Mouse (Mus musculus): ENCODE measurements around the gene Miip. TPM values are rescaled to one million over a fixed set of nuclear protein-coding genes. Genes with fewer than 3 reads are reported as not detected.

The Miip gene
- polyA plus RNA-seq, 1 experiment from 2014 or later = 37.4 TPM

- peaks cover 4% of the 10 kb centered on the region; the same call in 1 of the 2 replicates for H3K4me1 ChIP-seq (ENCODE audit: control insufficient read depth, insufficient read depth, low read length)
- no peak overlapping the region for H3K4me3 ChIP-seq (replicated peaks; ENCODE audit: low read length)
- H3K9ac ChIP-seq (ENCODE audit: low read length) = no peak overlapping the region
- H3K9me3 ChIP-seq (replicated peaks; ENCODE audit: control insufficient read depth, low read length) = no peaks in the 10 kb centered on the region
- ATAC-seq (ENCODE audit: insufficient read depth, low FRiP score) = no peak
- no peak overlapping the region for H3K4me2 ChIP-seq (ENCODE audit: low read depth, low read length)
- no peaks in the 10 kb centered on the region for H3K27me3 ChIP-seq (ENCODE audit: control insufficient read depth, insufficient read depth, low read length)
- WGBS = 87% methylated on average over 3 of the region's 3 CpGs
- H3K27ac ChIP-seq (ENCODE audit: low read length) = no peak overlapping the region
- H3K36me3 ChIP-seq (ENCODE audit: control insufficient read depth, insufficient read depth, low read length) = peaks cover 7% of the 10 kb centered on the region; the same call in 1 of the 2 replicates
These were observed 28.7 kb upstream of the Miip start for GRCm38 (mm10) chr4:147897348-147897747.

GRCm38 (mm10) chr4:147896411-147896810, 27.8 kb upstream of the Miip start:
- H3K4me2 ChIP-seq (ENCODE audit: low read depth, low read length) = no peak overlapping the region
- H3K36me3 ChIP-seq (ENCODE audit: control insufficient read depth, insufficient read depth, low read length) = peaks cover 11% of the 10 kb centered on the region
- ATAC-seq (ENCODE audit: insufficient read depth, low FRiP score) = no peak
- H3K27me3 ChIP-seq (ENCODE audit: control insufficient read depth, insufficient read depth, low read length) = no peaks in the 10 kb centered on the region
- H3K27ac ChIP-seq (ENCODE audit: low read length) = no peak overlapping the region
- WGBS = 47% methylated on average over 1 of the region's 1 CpGs
- no peak overlapping the region for H3K4me3 ChIP-seq (replicated peaks; ENCODE audit: low read length)
- no peak overlapping the region for H3K9ac ChIP-seq (ENCODE audit: low read length)
- peaks cover 4% of the 10 kb centered on the region; the same call in 1 of the 2 replicates for H3K4me1 ChIP-seq (ENCODE audit: control insufficient read depth, insufficient read depth, low read length)
- H3K9me3 ChIP-seq (replicated peaks; ENCODE audit: control insufficient read depth, low read length) = no peaks in the 10 kb centered on the region

GRCm38 (mm10) chr4:147895815-147896330, 27.3 kb upstream of the Miip start:
- H3K36me3 ChIP-seq (ENCODE audit: control insufficient read depth, insufficient read depth, low read length) = peaks cover 11% of the 10 kb centered on the region
- no peaks in the 10 kb centered on the region for H3K27me3 ChIP-seq (ENCODE audit: control insufficient read depth, insufficient read depth, low read length)
- WGBS = 91% methylated on average over 4 of the region's 4 CpGs
- no peaks in the 10 kb centered on the region for H3K9me3 ChIP-seq (replicated peaks; ENCODE audit: control insufficient read depth, low read length)
- H3K4me3 ChIP-seq (replicated peaks; ENCODE audit: low read length) = no peak overlapping the region
- H3K9ac ChIP-seq (ENCODE audit: low read length) = no peak overlapping the region
- H3K27ac ChIP-seq (ENCODE audit: low read length) = no peak overlapping the region
- no peak for ATAC-seq (ENCODE audit: insufficient read depth, low FRiP score)
- H3K4me1 ChIP-seq (ENCODE audit: control insufficient read depth, insufficient read depth, low read length) = peaks cover 2% of the 10 kb centered on the region; the same call in 1 of the 2 replicates
- H3K4me2 ChIP-seq (ENCODE audit: low read depth, low read length) = no peak overlapping the region

- 79% methylated on average over 6 of the region's 6 CpGs for WGBS
These were observed 21.7 kb upstream of the Miip start for GRCm38 (mm10) chr4:147890341-147890740.

GRCm38 (mm10) chr4:147888237-147888636, 19.6 kb upstream of the Miip start:
- H3K27me3 ChIP-seq (ENCODE audit: control insufficient read depth, insufficient read depth, low read length) = no peaks in the 10 kb centered on the region
- H3K9me3 ChIP-seq (replicated peaks; ENCODE audit: control insufficient read depth, low read length) = no peaks in the 10 kb centered on the region
- WGBS = 87% methylated on average over 4 of the region's 4 CpGs
- no peak overlapping the region for H3K9ac ChIP-seq (ENCODE audit: low read length)
- no peak overlapping the region for H3K4me2 ChIP-seq (ENCODE audit: low read depth, low read length)
- no peak for ATAC-seq (ENCODE audit: insufficient read depth, low FRiP score)
- H3K4me3 ChIP-seq (replicated peaks; ENCODE audit: low read length) = no peak overlapping the region
- H3K4me1 ChIP-seq (ENCODE audit: control insufficient read depth, insufficient read depth, low read length) = no peaks in the 10 kb centered on the region
- H3K27ac ChIP-seq (ENCODE audit: low read length) = no peak overlapping the region
- H3K36me3 ChIP-seq (ENCODE audit: control insufficient read depth, insufficient read depth, low read length) = peaks cover 40% of the 10 kb centered on the region

More at GRCm38 (mm10) chr4:147890341-147890740, 21.7 kb upstream of the Miip start:
- ATAC-seq (ENCODE audit: insufficient read depth, low FRiP score) = no peak
- H3K4me2 ChIP-seq (ENCODE audit: low read depth, low read length) = no peak overlapping the region
- peaks cover 33% of the 10 kb centered on the region for H3K36me3 ChIP-seq (ENCODE audit: control insufficient read depth, insufficient read depth, low read length)
- no peak overlapping the region for H3K9ac ChIP-seq (ENCODE audit: low read length)
- H3K27ac ChIP-seq (ENCODE audit: low read length) = no peak overlapping the region
- no peak overlapping the region for H3K4me3 ChIP-seq (replicated peaks; ENCODE audit: low read length)
- no peaks in the 10 kb centered on the region for H3K4me1 ChIP-seq (ENCODE audit: control insufficient read depth, insufficient read depth, low read length)
- no peaks in the 10 kb centered on the region for H3K9me3 ChIP-seq (replicated peaks; ENCODE audit: control insufficient read depth, low read length)
- H3K27me3 ChIP-seq (ENCODE audit: control insufficient read depth, insufficient read depth, low read length) = no peaks in the 10 kb centered on the region

GRCm38 (mm10) chr4:147887277-147887676, 18.7 kb upstream of the Miip start:
- no peaks in the 10 kb centered on the region for H3K4me1 ChIP-seq (ENCODE audit: control insufficient read depth, insufficient read depth, low read length)
- no peak overlapping the region for H3K4me3 ChIP-seq (replicated peaks; ENCODE audit: low read length)
- peaks cover 46% of the 10 kb centered on the region for H3K36me3 ChIP-seq (ENCODE audit: control insufficient read depth, insufficient read depth, low read length)
- H3K27me3 ChIP-seq (ENCODE audit: control insufficient read depth, insufficient read depth, low read length) = no peaks in the 10 kb centered on the region
- no peak for ATAC-seq (ENCODE audit: insufficient read depth, low FRiP score)
- H3K9me3 ChIP-seq (replicated peaks; ENCODE audit: control insufficient read depth, low read length) = no peaks in the 10 kb centered on the region
- WGBS = 94% methylated on average over 7 of the region's 7 CpGs
- no peak overlapping the region for H3K9ac ChIP-seq (ENCODE audit: low read length)
- no peak overlapping the region for H3K4me2 ChIP-seq (ENCODE audit: low read depth, low read length)
- no peak overlapping the region for H3K27ac ChIP-seq (ENCODE audit: low read length)

- no peak for ATAC-seq (ENCODE audit: insufficient read depth, low FRiP score)
- H3K4me2 ChIP-seq (ENCODE audit: low read depth, low read length) = no peak overlapping the region
- WGBS = 93% methylated on average over 12 of the region's 12 CpGs
- no peaks in the 10 kb centered on the region for H3K4me1 ChIP-seq (ENCODE audit: control insufficient read depth, insufficient read depth, low read length)
- no peaks in the 10 kb centered on the region for H3K27me3 ChIP-seq (ENCODE audit: control insufficient read depth, insufficient read depth, low read length)
- no peaks in the 10 kb centered on the region for H3K9me3 ChIP-seq (replicated peaks; ENCODE audit: control insufficient read depth, low read length)
- H3K4me3 ChIP-seq (replicated peaks; ENCODE audit: low read length) = no peak overlapping the region
- no peak overlapping the region for H3K9ac ChIP-seq (ENCODE audit: low read length)
- peaks cover 53% of the 10 kb centered on the region for H3K36me3 ChIP-seq (ENCODE audit: control insufficient read depth, insufficient read depth, low read length)
- no peak overlapping the region for H3K27ac ChIP-seq (ENCODE audit: low read length)
These were observed 17.5 kb upstream of the Miip start for GRCm38 (mm10) chr4:147886158-147886557.

GRCm38 (mm10) chr4:147884138-147884537, 15.5 kb upstream of the Miip start:
- H3K4me3 ChIP-seq (replicated peaks; ENCODE audit: low read length) = no peak overlapping the region
- no peak overlapping the region for H3K4me2 ChIP-seq (ENCODE audit: low read depth, low read length)
- H3K4me1 ChIP-seq (ENCODE audit: control insufficient read depth, insufficient read depth, low read length) = no peaks in the 10 kb centered on the region
- no peaks in the 10 kb centered on the region for H3K9me3 ChIP-seq (replicated peaks; ENCODE audit: control insufficient read depth, low read length)
- H3K27me3 ChIP-seq (ENCODE audit: control insufficient read depth, insufficient read depth, low read length) = no peaks in the 10 kb centered on the region
- peaks cover 57% of the 10 kb centered on the region for H3K36me3 ChIP-seq (ENCODE audit: control insufficient read depth, insufficient read depth, low read length)
- H3K27ac ChIP-seq (ENCODE audit: low read length) = no peak overlapping the region
- WGBS = 94% methylated on average over 3 of the region's 3 CpGs
- no peak overlapping the region for H3K9ac ChIP-seq (ENCODE audit: low read length)
- no peak for ATAC-seq (ENCODE audit: insufficient read depth, low FRiP score)

GRCm38 (mm10) chr4:147883041-147883440, 14.4 kb upstream of the Miip start:
- 76% methylated on average over 6 of the region's 6 CpGs for WGBS
- peaks cover 63% of the 10 kb centered on the region for H3K36me3 ChIP-seq (ENCODE audit: control insufficient read depth, insufficient read depth, low read length)
- ATAC-seq (ENCODE audit: insufficient read depth, low FRiP score) = no peak

More at GRCm38 (mm10) chr4:147883041-147883440, 14.4 kb upstream of the Miip start:
- Histone ChIP-seq H3K9ac (ENCODE audit: low read length) (no peak overlapping the region), H3K4me1 (ENCODE audit: control insufficient read depth, insufficient read depth, low read length) (no peaks in the 10 kb centered on the region), H3K27ac (ENCODE audit: low read length) (no peak overlapping the region), H3K4me2 (ENCODE audit: low read depth, low read length) (no peak overlapping the region), H3K4me3 (replicated peaks; ENCODE audit: low read length) (no peak overlapping the region), H3K9me3 (replicated peaks; ENCODE audit: control insufficient read depth, low read length) (no peaks in the 10 kb centered on the region), H3K27me3 (ENCODE audit: control insufficient read depth, insufficient read depth, low read length) (no peaks in the 10 kb centered on the region)
